Mouse (Mus musculus) Muller cell, postnatal 12 days (primary cell): ENCODE data around the gene Hoxd12.

Experiments
- DNase-seq: peaks from one replicate; pipeline ENCODE4 v3.0.0-alpha.2; 2015; ENCODE audit errors: inconsistent ontology term

The Hoxd12 gene

DNA sequence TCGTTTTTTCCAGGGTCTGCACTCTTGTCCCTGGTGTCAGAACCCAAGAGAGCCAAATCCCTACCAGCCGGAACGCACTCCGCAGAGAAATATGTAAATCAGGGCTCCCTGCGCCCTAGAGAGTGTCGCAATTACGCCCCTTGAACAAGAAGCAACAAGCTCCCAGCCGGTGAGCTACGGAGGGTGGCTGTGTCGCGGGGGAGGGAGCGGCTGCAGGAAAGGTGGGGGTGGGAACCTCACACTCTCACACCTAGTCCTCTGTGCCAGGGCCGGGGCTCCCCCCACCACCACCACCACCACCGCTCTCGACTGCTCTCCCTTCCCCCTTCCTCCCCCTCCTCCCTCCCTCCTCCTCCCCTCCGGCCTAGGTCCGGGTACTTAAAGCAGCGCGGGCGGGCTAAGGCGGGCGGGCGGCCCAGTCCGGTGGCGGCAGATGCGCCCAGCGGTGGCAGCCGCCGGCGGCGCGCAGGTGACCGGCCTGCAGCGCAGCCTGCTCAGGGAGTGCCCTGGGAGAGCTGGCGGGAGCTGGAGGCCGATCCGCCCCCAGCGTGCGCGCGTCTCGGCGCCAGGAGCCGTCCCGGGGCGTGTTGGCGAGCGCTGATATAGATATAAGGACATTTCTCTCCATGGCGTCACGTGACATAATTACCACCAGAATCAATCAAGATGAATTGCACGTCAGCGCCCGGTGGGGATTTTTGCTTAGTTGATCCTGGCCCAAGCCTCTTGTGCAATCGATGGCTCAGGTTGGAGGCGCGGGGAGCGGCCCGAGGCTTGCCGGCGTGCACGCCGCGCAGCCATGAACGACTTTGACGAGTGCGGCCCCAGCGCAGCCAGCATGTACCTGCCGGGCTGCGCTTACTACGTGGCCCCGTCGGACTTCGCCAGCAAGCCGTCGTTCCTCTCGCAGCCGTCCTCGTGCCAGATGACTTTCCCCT, 7.0 kb downstream of the Hoxd12 start:
- DNase-seq: no peak

DNA sequence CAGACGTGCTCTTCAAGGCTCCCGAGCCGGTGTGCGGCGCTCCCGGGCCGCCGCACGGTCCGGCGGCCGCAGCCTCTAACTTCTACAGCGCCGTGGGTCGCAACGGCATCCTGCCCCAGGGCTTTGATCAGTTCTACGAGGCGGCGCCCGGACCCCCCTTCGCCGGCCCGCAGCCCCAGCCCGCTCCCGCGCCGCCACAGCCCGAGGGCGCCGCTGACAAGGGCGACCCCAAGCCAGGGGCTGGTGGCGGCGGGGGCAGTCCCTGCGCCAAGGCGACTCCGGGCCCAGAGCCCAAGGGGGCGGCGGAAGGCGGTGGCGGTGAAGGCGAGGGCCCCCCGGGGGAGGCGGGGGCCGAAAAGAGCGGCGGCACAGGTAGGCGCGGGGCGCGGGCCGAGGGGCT, 8.0 kb downstream of the Hoxd12 start:
- no peak for DNase-seq

DNA sequence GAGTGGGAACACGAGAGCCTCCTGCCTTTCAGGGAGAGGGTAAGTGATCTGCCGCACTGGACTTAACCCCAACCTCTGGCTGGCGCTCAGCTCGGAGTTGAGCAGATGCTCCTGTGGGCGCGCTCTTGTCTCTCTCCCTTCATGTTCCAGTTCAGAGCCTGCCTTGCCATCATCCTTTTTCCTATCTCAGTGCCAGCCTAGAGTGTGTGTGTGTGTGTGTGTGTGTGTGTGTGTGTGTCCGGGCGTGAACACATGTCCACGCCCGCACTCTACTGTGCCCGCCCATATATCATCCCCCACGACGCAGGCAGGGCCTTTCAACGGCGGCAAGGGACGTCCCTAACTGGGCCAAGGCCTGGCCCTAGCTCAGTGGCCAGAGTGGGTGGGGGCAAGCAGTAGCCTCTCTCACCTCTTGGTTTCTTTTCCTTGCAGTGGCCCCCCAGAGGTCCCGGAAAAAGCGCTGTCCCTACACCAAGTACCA, 8.7 kb downstream of the Hoxd12 start:
- DNase-seq: no peak

DNA sequence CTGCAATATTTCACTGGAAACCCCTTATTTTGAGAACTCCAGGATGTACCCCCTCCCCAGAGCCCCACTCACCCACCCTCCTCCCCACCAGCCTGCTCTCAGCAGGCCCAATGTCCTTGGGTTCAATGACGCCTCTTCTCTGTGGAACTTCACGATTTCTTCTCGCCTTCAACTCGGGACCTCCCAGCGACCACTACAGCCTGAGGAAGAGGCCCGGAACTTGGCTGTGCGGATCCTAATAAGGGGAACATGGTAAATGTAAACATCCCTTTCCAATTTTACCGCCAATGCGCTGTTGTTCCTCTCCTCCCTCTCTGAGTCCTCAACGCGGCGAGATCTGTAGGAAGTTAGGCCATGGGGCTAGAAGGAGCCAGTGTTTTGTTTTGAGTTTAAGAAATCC, 9.3 kb downstream of the Hoxd12 start:
- DNase-seq: no peak

DNA sequence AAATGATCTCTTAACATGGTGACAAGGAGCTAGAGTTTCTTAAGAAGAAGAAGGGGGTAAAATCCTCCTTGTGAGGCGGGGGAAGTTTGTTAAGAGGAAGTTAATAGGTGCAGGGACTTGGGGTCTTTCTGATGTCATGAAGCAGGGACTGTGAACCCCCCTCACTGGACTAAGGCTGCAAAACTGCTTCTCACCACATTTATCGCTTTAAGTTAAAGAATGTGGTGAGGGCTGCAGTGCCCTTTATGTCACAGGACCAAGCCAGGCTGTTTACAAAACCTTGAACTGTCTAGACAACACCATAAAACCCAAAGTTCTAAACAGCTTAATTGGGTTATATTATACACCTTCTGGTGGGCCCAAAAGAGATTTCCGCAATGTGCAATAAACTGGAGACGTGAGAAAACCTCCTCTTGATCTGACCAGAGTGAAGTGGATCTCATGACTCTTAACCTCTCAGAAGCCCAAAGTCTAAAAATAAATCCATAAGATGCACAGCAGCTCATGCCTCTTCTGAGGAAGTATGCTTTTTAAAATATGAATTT, 10.3 kb downstream of the Hoxd12 start:
- no peak for DNase-seq

DNA sequence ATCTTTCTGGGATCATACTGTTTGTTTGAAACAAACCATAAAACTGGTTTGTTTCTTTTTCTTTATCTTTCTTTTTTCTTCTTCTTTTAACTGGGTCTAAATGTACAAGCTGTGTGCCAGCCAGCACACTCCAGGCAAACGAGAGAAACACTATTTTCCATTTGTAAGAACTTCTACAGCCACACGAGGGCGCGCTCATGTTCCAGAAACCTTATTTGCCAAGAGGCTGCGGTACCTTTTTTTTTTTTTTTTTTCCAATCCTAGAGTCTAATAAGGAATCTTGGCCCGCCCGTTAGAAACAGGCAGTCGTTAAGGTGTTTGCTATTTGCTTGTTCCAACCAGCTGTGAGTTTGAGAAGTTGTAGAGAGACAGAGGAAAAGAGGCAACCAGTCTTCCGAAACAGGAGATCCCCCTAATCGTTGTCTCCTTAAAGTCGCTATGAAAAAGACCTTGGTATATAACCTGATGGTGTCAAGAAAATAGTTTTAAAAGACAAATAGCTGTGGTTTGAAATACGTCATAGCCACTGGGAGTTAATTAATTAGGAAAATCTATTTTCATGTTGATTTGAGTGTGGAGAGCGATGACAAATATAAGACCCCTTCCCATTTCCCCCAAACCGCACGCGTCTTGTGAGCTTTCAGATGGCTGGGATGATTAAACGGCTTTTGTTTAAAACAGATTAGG, 11.6 kb downstream of the Hoxd12 start:
- no peak for DNase-seq

DNA sequence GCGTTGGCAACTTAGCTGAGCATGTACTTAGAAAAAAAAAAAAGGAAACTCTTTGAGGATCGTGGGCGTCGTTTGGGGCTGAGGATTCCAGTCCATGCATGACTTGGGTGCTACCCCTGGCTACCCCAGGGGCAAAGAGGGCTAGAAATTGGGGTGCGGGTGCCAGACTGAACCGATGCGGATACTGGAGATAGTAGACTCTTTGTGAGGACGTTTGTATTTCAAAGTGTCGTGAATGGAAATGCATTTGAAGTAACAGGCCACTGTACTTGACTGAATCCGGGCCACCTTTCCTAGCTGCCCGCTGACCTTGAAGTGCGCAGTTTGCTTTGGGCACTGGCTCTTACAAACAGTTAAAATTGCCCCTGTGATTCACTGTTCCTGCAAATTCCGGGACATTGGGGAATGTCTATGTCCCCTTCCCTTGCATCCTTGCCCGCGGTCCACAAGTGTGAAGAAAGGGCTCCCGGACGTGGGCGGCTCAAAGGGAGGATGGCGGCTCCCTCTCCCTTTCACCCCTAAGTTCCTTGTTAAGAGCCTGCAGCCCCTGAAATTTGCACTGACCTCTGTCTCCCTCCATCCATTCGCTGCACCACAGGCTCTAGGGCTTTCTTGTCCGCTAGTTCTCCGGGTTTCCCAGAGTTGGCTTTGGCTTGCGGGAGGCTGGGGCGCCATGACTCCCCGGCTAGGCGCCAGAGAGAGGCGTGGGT, 12.3 kb downstream of the Hoxd12 start:
- no peak for DNase-seq

DNA sequence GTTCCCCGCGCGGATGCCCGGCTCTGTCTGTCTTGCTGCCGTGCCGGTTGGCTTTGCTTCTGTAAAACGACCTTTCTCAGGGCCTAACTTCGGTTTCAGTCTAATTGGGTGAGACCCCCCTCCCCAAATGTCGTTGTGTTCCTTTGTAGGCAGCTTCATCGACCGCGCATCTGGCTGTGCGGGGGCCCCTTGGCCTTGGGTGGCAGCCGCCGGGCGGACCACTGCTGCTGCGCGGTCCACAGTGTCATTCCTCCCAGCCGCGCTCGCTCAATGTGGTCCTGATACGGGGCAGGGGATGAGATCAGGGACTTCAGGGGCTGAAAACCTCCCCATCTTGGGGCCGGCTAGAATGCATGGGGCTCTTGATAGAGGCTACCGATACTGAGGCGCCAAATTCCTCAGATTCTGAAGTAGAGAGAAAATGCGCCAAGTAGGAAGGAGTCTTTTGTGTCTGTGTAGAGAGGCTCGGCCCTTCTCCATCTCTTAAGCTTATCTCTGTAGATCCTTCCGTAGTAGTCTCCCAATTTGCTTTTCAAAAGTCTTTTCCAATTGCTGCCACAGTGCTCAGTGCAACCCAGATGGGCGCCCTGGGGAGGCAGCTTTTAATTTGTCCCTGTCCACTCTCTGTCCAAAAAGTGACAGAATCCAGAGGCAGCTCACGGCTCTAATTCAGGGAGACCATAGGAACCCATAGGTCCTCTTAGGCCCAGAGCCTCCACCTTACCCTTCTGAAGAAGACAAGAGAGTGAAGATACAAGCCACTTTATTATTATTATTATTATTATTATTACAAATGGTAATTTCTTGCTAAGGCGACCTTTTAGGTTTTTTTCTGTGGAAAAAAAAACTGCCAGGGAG, 13.1 kb downstream of the Hoxd12 start:
- no peak for DNase-seq

DNA sequence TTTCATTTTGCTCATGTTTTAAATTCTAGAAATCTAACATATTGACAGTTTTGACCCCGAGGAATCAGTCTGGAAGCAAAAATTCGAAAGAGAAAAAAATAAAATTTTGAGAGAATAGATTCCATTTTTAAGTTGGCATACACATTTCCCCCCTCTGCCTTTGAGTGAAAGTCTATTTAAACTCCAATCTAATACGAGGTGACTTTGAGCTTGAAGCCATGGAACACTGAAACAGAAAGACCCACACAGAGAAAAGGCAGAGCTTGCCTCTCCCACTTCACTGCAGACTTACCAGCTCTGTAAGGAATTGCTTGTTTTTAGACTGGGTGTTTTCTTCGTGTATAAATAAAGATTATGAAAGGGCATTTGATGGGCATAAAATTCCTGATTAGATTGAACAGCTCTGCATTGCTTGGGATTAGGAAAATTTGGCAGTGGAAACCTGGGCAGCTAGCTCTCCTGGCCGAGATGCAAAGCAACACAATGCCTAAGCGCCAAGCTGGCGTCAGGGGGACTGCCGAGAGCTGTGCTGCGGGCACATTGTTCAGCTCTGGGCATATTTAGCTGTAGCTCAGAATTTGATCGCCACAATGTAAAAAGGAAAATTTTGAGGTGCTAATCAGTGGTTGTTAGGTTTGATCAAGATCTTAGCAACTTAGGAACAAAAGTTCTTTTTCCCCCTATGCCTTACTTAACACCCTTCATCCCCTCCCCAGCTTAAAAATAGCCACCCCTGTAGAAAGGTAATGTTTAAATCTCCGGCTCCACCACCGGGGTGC, 14.2 kb downstream of the Hoxd12 start:
- no peak for DNase-seq

DNA sequence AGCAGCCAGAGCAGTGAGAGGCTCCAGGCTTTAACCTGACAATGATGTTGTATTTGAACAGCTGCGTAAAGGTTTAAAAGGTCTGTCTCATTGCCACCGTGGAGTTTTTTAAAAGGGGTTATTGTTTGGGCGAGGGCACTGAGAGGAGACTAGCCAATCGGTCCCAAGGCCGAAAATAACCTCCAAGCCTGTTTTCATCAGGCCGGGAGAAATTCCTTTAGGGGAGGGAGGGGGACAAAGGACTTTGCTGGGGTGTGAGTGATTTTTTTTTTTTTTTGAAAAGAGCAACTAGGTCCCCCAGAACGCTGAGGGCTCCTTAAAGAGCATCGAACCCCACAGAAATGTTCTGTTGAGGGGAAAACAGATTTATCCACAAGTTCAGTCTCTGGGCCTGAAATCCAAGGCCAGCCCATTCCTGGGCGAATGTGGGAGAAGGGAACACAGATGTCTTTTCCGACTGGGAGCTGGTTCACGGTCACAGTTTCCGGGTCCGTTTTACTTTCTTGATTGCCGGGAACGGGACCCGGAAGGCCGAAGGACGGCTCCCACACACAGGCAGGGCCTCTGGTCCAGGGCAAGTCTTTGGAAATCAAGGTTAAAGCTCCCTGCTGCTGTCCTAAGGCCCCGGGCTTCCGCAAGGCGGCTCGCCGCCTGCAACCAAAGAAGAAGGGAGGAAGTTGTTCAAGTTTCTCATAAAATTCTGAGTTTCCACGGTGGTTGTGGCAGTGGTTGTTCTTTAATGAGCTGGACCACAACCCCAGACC, 14.9 kb downstream of the Hoxd12 start:
- DNase-seq: no peak

DNA sequence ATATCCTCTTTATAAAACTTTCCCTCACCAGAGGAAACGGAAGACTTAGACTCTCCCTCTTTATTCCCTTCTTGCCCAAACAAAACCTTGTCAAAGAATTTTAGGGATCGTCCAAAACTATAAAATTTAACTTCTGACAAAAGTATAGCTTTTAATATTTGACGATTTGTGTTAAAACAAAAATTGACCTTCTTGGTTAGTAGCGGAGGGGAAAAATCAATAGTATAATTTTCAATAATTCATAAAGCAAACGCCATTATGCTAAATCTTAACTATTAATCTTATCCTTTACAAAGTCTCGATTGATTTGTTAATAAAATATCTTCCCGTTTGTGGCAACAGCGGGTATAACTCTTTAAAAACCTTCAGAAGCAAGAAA, 15.5 kb downstream of the Hoxd12 start:
- DNase-seq: no peak

DNA sequence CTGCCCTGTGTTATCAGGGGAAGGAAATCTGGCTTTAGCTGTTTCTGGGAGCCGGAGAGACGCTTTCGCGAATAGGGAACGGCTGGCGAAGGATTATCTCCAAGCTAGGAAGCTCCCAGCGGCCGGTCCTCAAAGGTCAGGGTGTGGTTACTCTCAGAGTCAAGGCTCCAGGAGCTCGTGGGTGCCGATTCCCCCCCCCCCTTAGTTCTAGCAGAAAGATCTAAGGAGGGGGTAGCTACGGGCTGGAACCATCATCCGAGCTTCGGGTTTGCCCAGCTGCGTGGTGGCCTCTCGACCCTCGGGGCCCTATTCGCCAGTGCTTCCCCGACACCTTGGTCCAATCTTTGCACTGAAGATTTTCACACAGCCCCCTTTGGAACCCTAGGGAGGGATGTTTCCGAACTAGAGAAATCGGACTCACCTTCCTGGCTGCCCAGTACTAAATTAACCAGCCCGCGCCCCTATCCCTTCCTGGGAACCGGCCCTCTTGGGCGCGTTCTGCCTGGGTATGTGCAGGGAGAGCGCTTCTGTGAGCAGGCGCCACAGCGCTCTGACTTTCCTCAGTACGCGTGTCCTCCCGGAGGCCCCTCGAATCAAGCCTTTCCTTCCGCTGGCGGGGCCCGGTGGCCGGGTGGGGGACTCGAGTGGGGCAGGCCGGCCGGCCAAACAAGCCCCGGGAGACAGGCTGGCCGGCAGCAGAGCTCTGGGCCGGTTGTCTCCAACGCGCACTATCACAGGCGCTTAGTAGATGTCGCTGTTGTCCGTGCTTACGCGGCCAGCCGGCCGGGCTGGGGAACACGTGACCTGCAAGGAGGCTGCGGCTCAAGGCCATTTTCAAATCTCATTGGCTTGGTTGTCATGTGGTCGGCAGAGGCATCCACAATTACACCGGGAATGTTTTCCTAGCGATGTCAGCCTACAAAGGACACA, 16.5 kb downstream of the Hoxd12 start, which contains the start of gene Hoxd10:
TSS of gene Hoxd10 (plus strand) at position 903 of the 930 bp plus-strand sequence.
- no peak for DNase-seq

DNA sequence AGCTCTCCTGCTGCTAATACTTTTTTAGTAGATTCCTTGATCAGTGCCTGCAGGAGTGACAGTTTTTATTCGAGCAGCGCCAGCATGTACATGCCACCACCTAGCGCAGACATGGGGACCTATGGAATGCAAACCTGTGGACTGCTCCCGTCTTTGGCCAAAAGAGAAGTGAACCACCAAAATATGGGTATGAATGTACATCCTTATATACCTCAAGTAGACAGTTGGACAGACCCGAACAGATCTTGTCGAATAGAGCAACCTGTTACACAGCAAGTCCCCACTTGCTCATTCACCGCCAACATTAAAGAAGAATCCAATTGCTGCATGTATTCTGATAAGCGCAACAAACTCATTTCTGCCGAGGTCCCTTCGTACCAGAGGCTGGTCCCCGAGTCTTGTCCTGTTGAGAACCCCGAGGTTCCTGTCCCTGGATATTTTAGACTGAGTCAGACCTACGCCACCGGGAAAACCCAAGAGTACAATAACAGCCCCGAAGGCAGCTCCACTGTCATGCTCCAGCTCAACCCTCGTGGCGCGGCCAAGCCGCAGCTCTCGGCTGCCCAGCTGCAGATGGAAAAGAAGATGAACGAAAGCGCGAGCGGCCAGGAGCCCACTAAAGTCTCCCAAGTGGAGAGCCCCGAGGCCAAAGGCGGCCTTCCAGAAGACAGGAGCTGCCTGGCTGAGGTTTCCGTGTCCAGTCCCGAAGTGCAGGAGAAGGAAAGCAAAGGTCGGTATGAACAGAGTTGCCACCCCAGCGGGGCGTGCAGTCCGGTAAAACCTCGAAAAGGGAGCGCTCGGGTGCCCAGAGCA, 17.4 kb downstream of the Hoxd12 start:
- no peak for DNase-seq

DNA sequence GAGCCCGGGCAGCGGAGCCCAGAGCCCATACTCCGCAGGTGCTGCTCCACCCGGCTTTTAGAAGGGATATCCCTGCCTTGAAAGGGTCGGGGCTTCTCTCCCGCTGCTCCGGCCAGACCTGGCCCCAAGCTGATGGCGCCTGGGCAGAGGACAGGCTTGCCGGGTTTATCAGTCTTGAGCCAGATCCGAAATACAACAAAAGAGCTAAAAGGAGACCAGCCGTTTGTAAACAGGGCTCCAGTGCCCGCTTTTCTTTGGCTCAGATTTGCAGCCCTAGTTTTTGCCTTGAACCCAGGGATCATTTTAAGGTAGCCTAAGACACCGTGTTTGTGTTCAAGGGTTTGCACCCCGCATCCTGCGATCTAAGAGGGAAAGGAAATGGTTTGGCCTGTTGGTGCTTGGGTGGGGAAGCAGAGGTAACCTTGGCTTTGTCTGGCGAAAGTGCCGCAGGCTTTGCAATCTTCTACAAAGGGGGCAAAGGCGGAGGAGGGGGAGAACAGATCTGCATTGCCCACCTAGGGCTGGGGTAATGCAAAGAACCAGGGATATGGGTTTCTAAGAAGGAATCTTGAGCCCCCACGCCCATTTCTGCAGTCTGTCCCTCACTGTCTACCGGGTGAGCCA, 18.1 kb downstream of the Hoxd12 start:
- DNase-seq: no peak

DNA sequence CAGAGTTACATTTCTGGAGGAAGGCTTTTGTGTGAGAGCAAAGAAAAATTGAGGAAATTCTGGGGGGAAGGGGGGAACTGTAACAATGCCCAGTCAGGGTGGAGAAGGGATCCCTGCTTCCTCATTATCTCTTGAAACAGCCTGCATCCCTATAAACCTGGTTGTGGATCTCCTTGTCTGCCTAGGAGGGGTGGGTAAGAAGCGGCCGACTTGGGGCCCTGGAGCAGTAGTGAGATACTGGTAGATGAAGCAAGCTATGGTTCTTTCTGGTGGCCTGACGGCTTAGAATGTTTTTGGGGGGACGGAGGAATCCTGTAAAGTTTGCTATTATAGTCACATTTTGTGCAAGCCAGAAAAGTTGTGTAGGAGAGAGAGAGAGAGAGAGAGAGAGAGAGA, 18.6 kb downstream of the Hoxd12 start:
- DNase-seq: no peak

DNA sequence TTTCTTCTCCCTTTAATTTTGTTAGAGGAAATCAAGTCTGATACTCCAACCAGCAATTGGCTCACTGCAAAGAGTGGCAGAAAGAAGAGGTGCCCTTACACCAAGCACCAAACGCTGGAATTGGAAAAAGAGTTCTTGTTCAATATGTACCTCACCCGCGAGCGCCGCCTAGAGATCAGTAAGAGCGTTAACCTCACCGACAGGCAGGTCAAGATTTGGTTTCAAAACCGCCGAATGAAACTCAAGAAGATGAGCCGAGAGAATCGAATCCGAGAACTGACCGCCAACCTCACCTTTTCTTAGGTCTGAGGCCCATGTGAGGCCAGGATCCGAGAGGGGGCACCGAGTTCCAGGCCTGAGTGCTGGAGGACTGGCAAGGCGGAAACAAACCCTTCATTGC, 19.3 kb downstream of the Hoxd12 start:
- DNase-seq: no peak

DNA sequence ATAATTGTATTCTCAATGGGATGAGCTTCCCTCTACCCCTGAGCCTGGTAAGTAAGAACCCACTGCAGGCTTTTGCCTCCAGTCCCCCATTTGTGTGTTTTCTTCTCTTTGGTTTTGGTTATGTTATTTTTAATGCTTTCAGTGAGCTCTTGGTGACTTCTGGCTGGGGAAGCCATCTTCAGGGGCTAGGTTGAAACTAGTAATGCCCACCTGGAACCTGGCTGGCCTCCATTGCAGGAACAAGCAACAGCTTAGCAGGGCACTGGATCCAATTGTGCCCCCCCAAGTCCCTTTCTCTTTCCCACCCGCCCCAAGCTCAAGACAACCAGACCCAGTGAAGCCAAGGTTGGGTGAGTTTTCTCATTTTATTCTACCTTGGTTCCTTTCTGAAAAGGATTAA, 20.6 kb downstream of the Hoxd12 start:
- DNase-seq: no peak
